Mouse (Mus musculus) kidney, embryonic 16.5 days (tissue): ENCODE measurements around the gene Arl8b. TPM values are rescaled to one million over a fixed set of nuclear protein-coding genes. Genes with fewer than 3 reads are reported as not detected.

Experiments
- ATAC-seq: fragments of 200-750 bp; cut with Nextera tagmentation; 2 replicates; pipeline ENCODE4 v1.8.0; 2017; ENCODE audit warnings: moderate TSS enrichment; ENCODE audit not compliant: low FRiP score, low TSS enrichment
- H3K27ac ChIP-seq: fragments of 300-500 bp; sonication (generic); 2 replicates; pipeline ENCODE4 v1.5.1; 2014; ENCODE audit warnings: low read length
- H3K27me3 ChIP-seq: fragments of 300-500 bp; sonication (generic); 2 replicates; pipeline ENCODE4 v1.6.1; 2014; ENCODE audit warnings: low read length, control low read depth, mixed read lengths; ENCODE audit not compliant: insufficient read depth
- H3K36me3 ChIP-seq: fragments of 300-500 bp; sonication (generic); 2 replicates; pipeline ENCODE4 v1.6.1; 2014; ENCODE audit warnings: low read length, control low read depth, mixed read lengths; ENCODE audit not compliant: insufficient read depth
- H3K4me1 ChIP-seq: fragments of 300-500 bp; sonication (generic); 2 replicates; pipeline ENCODE4 v1.6.1; 2014; ENCODE audit warnings: low read length, control low read depth, mixed read lengths; ENCODE audit not compliant: insufficient read depth
- H3K4me2 ChIP-seq: fragments of 300-500 bp; sonication (generic); replicated peaks from 2 replicates; pipeline ENCODE4 v1.6.1; 2014; ENCODE audit warnings: low read depth, low read length
- H3K4me3 ChIP-seq: fragments of 300-500 bp; sonication (generic); 2 replicates; pipeline ENCODE4 v1.5.1; 2014; ENCODE audit warnings: mild to moderate bottlenecking, low read length
- H3K9ac ChIP-seq: fragments of 300-500 bp; sonication (generic); replicated peaks from 2 replicates; pipeline ENCODE4 v1.6.1; 2014; ENCODE audit warnings: low read length
- H3K9me3 ChIP-seq: fragments of 300-500 bp; sonication (generic); 2 replicates; pipeline ENCODE4 v1.6.1; 2016; ENCODE audit warnings: low read length, control low read depth
- WGBS: fragments of 180-500 bp; shearing (Covaris S2); extraction: QIAGEN DNeasy Blood & Tissue Kit; methylation state at CpG from one replicate; pipeline ENCODE4 v1.1.7; 2014; 5-methylcytosine and 5-hydroxymethylcytosine counted together
- polyA plus RNA-seq: library from polyadenylated mRNA; unstranded; fragments of >200 nt; fragmentation: Nextera tagmentation; extraction: Ambion mirVana; gene quantifications from 2 replicates; pipeline ENCODE4 v1.2.1, GENCODE M21; 2015

Gene Arl8b
- polyA plus RNA-seq, 1 experiment from 2014 or later: 79.1 TPM

GRCm38 (mm10) chr6:108829386-108830370 is 46.8 kb downstream of the Arl8b start:
- H3K9me3 ChIP-seq: no peaks in the 10 kb centered on the region
- ATAC-seq: no peak
- 0 out of 2 replicates have a peak overlapping the region, but pooled peaks have one; percentile 54 for H3K27ac ChIP-seq
- peak overlapping the region; percentile 67 for H3K4me3 ChIP-seq
- no peaks in the 10 kb centered on the region for H3K27me3 ChIP-seq
- peaks cover 14% of the 10 kb centered on the region for H3K4me1 ChIP-seq
- no peaks in the 10 kb centered on the region for H3K36me3 ChIP-seq
- peak overlapping the region; percentile 79 for H3K9ac ChIP-seq
- H3K4me2 ChIP-seq: peak overlapping the region; percentile 91
- WGBS: 9% methylated on average over 22 of the region's 22 CpGs

- Histone ChIP-seq H3K27ac (no peak overlapping the region), H3K27me3 (no peaks in the 10 kb centered on the region), H3K36me3 (no peaks in the 10 kb centered on the region), H3K4me1 (peaks cover 17% of the 10 kb centered on the region), H3K4me2 (no peak overlapping the region), H3K9ac (no peak overlapping the region), H3K9me3 (no peaks in the 10 kb centered on the region), H3K4me3 (no peak overlapping the region)
- 83% methylated on average over 1 of the region's 1 CpGs for WGBS
- no peak for ATAC-seq
These were observed 49.3 kb downstream of the Arl8b start for GRCm38 (mm10) chr6:108832170-108832569.

- Histone ChIP-seq H3K27ac (no peak overlapping the region), H3K4me1 (peaks cover 14% of the 10 kb centered on the region), H3K9ac (no peak overlapping the region), H3K4me2 (no peak overlapping the region), H3K4me3 (no peak overlapping the region), H3K36me3 (peaks cover 6% of the 10 kb centered on the region; the same call in 1 of the 2 replicates), H3K27me3 (no peaks in the 10 kb centered on the region), H3K9me3 (no peaks in the 10 kb centered on the region)
- no peak for ATAC-seq
- 63% methylated on average over 6 of the region's 6 CpGs for whole genome bisulfite sequencing
These were observed 50.1 kb downstream of the Arl8b start for GRCm38 (mm10) chr6:108832989-108833388.

- Histone ChIP-seq H3K27me3 (no peaks in the 10 kb centered on the region), H3K4me1 (peaks cover 14% of the 10 kb centered on the region), H3K4me2 (no peak overlapping the region), H3K36me3 (peaks cover 6% of the 10 kb centered on the region; the same call in 1 of the 2 replicates), H3K9ac (no peak overlapping the region), H3K4me3 (no peak overlapping the region), H3K27ac (no peak overlapping the region), H3K9me3 (no peaks in the 10 kb centered on the region)
- WGBS: 84% methylated on average over 8 of the region's 8 CpGs
- ATAC-seq: no peak
These were observed 51.2 kb downstream of the Arl8b start for GRCm38 (mm10) chr6:108833963-108834697.

GRCm38 (mm10) chr6:108835765-108836691 is 53.1 kb downstream of the Arl8b start:
- Histone ChIP-seq H3K4me1 (0 out of 2 replicates have a peak, but pooled peaks cover 4% of the 10 kb centered on the region), H3K27ac (no peak overlapping the region), H3K4me3 (no peak overlapping the region), H3K4me2 (no peak overlapping the region), H3K27me3 (no peaks in the 10 kb centered on the region), H3K9me3 (no peaks in the 10 kb centered on the region), H3K9ac (no peak overlapping the region), H3K36me3 (peaks cover 9% of the 10 kb centered on the region; the same call in 1 of the 2 replicates)
- no peak for ATAC-seq
- WGBS: 74% methylated on average over 16 of the region's 16 CpGs

GRCm38 (mm10) chr6:108837081-108837480 is 54.2 kb downstream of the Arl8b start:
- Histone ChIP-seq H3K4me2 (no peak overlapping the region), H3K4me3 (no peak overlapping the region), H3K9me3 (no peaks in the 10 kb centered on the region), H3K27me3 (no peaks in the 10 kb centered on the region), H3K4me1 (0 out of 2 replicates have a peak, but pooled peaks cover 4% of the 10 kb centered on the region), H3K9ac (no peak overlapping the region), H3K36me3 (peaks cover 10% of the 10 kb centered on the region; the same call in 1 of the 2 replicates), H3K27ac (no peak overlapping the region)
- ATAC-seq: no peak
- WGBS: 68% methylated on average over 4 of the region's 4 CpGs

GRCm38 (mm10) chr6:108837958-108838357 is 55.1 kb downstream of the Arl8b start:
- peaks cover 13% of the 10 kb centered on the region; the same call in 1 of the 2 replicates for H3K36me3 ChIP-seq
- H3K4me2 ChIP-seq: no peak overlapping the region
- 75% methylated on average over 4 of the region's 4 CpGs for WGBS
- H3K9me3 ChIP-seq: no peaks in the 10 kb centered on the region
- H3K27ac ChIP-seq: no peak overlapping the region
- no peaks in the 10 kb centered on the region for H3K27me3 ChIP-seq
- ATAC-seq: no peak
- H3K4me3 ChIP-seq: no peak overlapping the region
- H3K9ac ChIP-seq: no peak overlapping the region
- 0 out of 2 replicates have a peak, but pooled peaks cover 4% of the 10 kb centered on the region for H3K4me1 ChIP-seq

DNA sequence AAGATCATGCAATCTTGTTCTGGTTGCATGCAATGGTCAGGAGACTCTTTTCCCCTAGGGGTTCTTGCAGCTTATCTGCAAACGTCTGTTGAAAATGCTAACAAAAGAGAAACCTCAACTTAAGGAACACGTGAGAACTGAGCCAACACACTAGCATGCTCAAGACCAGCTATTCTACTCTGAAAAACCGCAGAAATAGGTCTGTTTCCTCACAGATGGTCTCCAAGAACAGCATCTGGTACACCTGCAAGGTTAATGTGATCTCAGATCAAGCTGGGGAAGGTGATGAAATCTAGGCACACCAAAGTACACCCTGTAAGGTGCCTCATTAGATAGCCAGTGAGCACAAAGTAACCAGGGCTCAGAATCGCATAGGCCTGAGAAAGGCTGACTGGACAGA is 56.5 kb downstream of the Arl8b start:
- Histone ChIP-seq H3K27ac (no peak overlapping the region), H3K9me3 (no peaks in the 10 kb centered on the region), H3K4me1 (0 out of 2 replicates have a peak, but pooled peaks cover 4% of the 10 kb centered on the region), H3K4me3 (no peak overlapping the region), H3K9ac (no peak overlapping the region), H3K27me3 (no peaks in the 10 kb centered on the region), H3K4me2 (no peak overlapping the region), H3K36me3 (peaks cover 20% of the 10 kb centered on the region; the same call in 1 of the 2 replicates)
- WGBS: 89% methylated on average over 4 of the region's 4 CpGs
- ATAC-seq: no peak
